Mouse (Mus musculus) layer of hippocampus, postnatal 10 days (tissue): ENCODE results near the gene Tes. TPM values are rescaled to one million over a fixed set of nuclear protein-coding genes. Genes with fewer than 3 reads are reported as not detected.
"Not testable (repeated sequence)": the region's sequence is repeated elsewhere in the genome, so short reads cannot be mapped to it uniquely, and the experiment has no call there.

Source experiments
- DNase-seq, 2 experiments: peaks; one replicate each; pipeline ENCODE4 v3.0.0; 2021; ENCODE audit warnings: low spot score in 2 of 2
- long read RNA-seq: library from polyadenylated mRNA; stranded (forward); transcript quantifications from one replicate; pipeline ENCODE4 v2.0.0, GENCODE M21; 2023
- total RNA-seq, 2 experiments: library from RNA; stranded (reverse); gene quantifications; 2 replicates each; pipeline ENCODE4 v1.2.3; 2021

Tes gene
- total RNA-seq: 1 to 10 TPM; 6.1 to 7.0 TPM
- long read RNA-seq, partial matches to known transcripts: 0 of 2 reads
- long read RNA-seq, other reads (novel, unspliced or antisense): 1 of 2 reads

- peak; percentile 43 to 63 for DNase-seq
Measured at GRCm38 (mm10) chr6:17064936-17065790, at the start of gene Tes. Tes (plus strand) TSS chr6:17065149.

- no peak for DNase-seq
Measured at GRCm38 (mm10) chr6:17025886-17026285, 39.1 kb upstream of the Tes start.

GRCm38 (mm10) chr6:17027572-17027971 lies 37.4 kb upstream of the Tes start:
- no peak for DNase-seq

GRCm38 (mm10) chr6:17028809-17029208 lies 36.1 kb upstream of the Tes start:
- DNase-seq: no peak

- no peak for DNase-seq
Measured at GRCm38 (mm10) chr6:17032231-17032728, 32.7 kb upstream of the Tes start.

- no peak for DNase-seq
Measured at GRCm38 (mm10) chr6:17034095-17034494, 30.9 kb upstream of the Tes start.

- DNase-seq: no peak
Measured at GRCm38 (mm10) chr6:17035228-17035627, 29.7 kb upstream of the Tes start.

- DNase-seq: no peak
Measured at GRCm38 (mm10) chr6:17051432-17052025, 13.4 kb upstream of the Tes start.

GRCm38 (mm10) chr6:17053028-17053660 lies 11.8 kb upstream of the Tes start:
- no peak for DNase-seq

- no peak for DNase-seq
Measured at GRCm38 (mm10) chr6:17054781-17055180, 10.2 kb upstream of the Tes start.

GRCm38 (mm10) chr6:17055659-17056058 lies 9.3 kb upstream of the Tes start:
- no peak for DNase-seq

GRCm38 (mm10) chr6:17059501-17059900 lies 5.4 kb upstream of the Tes start:
- DNase-seq: no peak

- no peak for DNase-seq
Measured at GRCm38 (mm10) chr6:17060154-17060553, 4.8 kb upstream of the Tes start.

GRCm38 (mm10) chr6:17061826-17062225 lies 3.1 kb upstream of the Tes start:
- DNase-seq: not testable (repeated sequence)

GRCm38 (mm10) chr6:17062366-17062765 lies 2.6 kb upstream of the Tes start:
- no peak for DNase-seq

- DNase-seq: no peak
Measured at GRCm38 (mm10) chr6:17065791-17066169, 831 bp downstream of the Tes start.

GRCm38 (mm10) chr6:17066211-17066940 lies 1.4 kb downstream of the Tes start:
- no peak for DNase-seq

GRCm38 (mm10) chr6:17071899-17072298 lies 7.0 kb downstream of the Tes start:
- DNase-seq: no peak

GRCm38 (mm10) chr6:17072338-17072737 lies 7.4 kb downstream of the Tes start:
- no peak for DNase-seq

- no peak for DNase-seq
Measured at GRCm38 (mm10) chr6:17072763-17073484, 8.0 kb downstream of the Tes start.

GRCm38 (mm10) chr6:17077270-17077669 lies 12.3 kb downstream of the Tes start:
- DNase-seq: no peak
